Mouse (Mus musculus) bone marrow macrophage, adult 2 months (primary cell): ENCODE measurements around the gene Pcid2.

ENCODE experiments used
- CTCF ChIP-seq: IDR thresholded peaks from 2 replicates; pipeline ENCODE4 v1.5.1; 2012; ENCODE audit warnings: low read depth, mild to moderate bottlenecking, low read length, moderate library complexity
- POLR2A ChIP-seq: IDR thresholded peaks from 2 replicates; pipeline ENCODE4 v1.6.1; 2012; ENCODE audit warnings: mild to moderate bottlenecking, low read depth, low read length, borderline replicate concordance

DNA sequence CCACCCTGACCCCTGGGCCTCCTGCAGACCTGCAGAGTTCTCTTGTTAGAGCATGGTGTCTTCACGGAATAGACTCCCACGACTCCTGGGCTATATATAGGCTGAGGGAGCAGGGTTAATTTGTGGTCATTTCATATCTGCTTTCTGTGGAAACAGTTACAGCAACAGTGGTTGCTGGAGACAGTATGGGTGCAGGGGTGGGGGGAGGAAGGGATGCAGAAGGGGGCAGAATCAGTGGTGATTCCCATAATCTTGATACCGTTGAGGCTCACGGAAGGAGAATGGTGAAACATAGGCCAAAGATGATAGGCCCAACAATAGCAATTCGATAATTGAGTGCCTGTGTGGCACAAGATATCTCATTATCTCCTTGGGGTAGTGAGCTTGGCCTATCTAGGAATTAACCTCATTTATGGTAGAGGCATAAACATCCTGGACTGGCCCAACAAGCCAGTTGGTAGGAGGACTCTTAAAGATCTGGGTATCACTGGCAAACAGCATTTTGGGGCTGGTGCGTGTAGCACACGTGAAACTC is 17.7 kb upstream of the Pcid2 start:
- no peak for TF ChIP-seq CTCF
- TF ChIP-seq POLR2A = no peak
